Mouse (Mus musculus) naive thymus-derived CD4-positive, alpha-beta T cell, adult 5 months (primary cell): ENCODE data around the gene Tra2a. TPM values are rescaled to one million over a fixed set of nuclear protein-coding genes. Genes with fewer than 3 reads are reported as not detected.

Source experiments
- polyA plus RNA-seq: library from polyadenylated mRNA; unstranded; fragments of 100-300 nt; shearing (Covaris generic); gene quantifications from one replicate; pipeline ENCODE4 v1.2.1, GENCODE M21; 2017

Gene Tra2a
- 91.6 TPM for polyA plus RNA-seq

GRCm38 (mm10) chr6:49263847-49264243 is at the start of gene Tra2a:
TSS of gene Tra2a (minus strand) at chr6:49264033.

DNA sequence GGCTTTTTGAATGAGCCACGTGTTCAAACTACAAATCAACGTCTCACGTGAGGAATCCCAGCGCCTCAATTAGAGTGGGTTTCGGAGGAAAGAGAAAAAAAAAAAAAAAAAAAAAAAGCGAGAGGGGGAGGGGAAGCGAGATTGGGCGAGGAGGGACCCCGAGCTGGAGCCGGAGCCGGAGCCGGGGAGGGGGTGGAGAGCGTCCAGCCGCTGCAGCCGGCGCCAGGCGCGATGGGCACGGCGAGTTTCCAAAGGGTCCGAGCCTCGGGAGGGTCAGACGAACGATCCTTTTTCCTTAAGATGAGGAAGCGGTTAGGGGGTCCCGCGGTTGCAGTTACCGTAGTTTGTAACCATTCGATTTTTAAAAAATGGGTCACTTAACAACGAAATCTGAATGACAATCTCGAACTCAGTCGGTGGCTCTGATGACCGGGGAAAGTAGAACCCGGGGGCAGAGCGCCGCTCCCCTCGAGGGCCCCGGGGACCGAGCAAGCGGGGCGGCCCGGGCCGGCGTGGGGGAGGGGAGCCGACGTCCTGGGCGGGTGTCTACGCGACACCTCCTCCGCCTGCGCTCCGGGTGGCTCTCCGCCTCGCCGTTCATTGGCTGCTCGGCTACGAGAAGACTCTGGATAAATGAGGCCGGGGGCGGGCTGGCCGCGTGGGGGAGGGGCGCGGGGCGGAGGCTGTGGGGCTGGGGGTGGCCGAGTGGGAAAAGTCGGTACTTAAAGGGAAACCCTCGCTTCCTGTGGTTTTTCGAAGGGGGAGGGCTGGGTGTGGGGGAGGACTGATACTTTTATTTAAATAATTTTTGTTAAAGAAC is 48.7 kb downstream of the Tra2a start, which contains the start of gene Igf2bp3:
Gene Igf2bp3, minus strand, starts transcription at position 30 of the 820 bp plus-strand sequence.

Other genes starting within 250 kb of the Tra2a start
- 2.9 TPM for gene Gpnmb, start 227.5 kb downstream of the Tra2a start, polyA plus RNA-seq
- 68.0 TPM for gene Malsu1, start 190.2 kb downstream of the Tra2a start, polyA plus RNA-seq
- 0.11 TPM for gene Igf2bp3, start 49.1 kb downstream of the Tra2a start, polyA plus RNA-seq
- 12.0 TPM for gene Ccdc126, start 55.2 kb upstream of the Tra2a start, polyA plus RNA-seq
- 6.3 TPM for gene Fam221a, start 103.7 kb upstream of the Tra2a start, polyA plus RNA-seq
- gene Stk31, start 131.6 kb upstream of the Tra2a start, polyA plus RNA-seq: 0.29 TPM